Mouse (Mus musculus): Measurements from ENCODE around the gene Zan. TPM values are rescaled to one million over a fixed set of nuclear protein-coding genes. Genes with fewer than 3 reads are reported as not detected.
"Not testable (repeated sequence)": the region's sequence is repeated elsewhere in the genome, so short reads cannot be mapped to it uniquely, and the experiment has no call there.

Gene Zan
- polyA plus RNA-seq, 1 experiment from 2014 or later, result 0.05 TPM

GRCm38 (mm10) chr5:137455206-137455605 is 21.7 kb downstream of the Zan start:
- H3K27ac ChIP-seq, result no peak overlapping the region
- 0 out of 2 replicates have a peak, but pooled peaks cover 3% of the 10 kb centered on the region for H3K27me3 ChIP-seq

GRCm38 (mm10) chr5:137445536-137445935 is 31.3 kb downstream of the Zan start:
- Histone ChIP-seq H3K36me3 (no peaks in the 10 kb centered on the region), H3K4me3 (no peak overlapping the region), H3K4me2 (no peak overlapping the region), H3K9me3 (replicated peaks) (no peaks in the 10 kb centered on the region), H3K27ac (no peak overlapping the region), H3K4me1 (replicated peaks) (no peaks in the 10 kb centered on the region), H3K9ac (no peak overlapping the region), H3K27me3 (no peaks in the 10 kb centered on the region)
- ATAC-seq (replicated peaks; ENCODE audit: insufficient number of reproducible peaks, insufficient read depth, low FRiP score, low read depth), result no peak

More at GRCm38 (mm10) chr5:137455206-137455605, 21.7 kb downstream of the Zan start:
- WGBS, result 71% methylated on average over 6 of the region's 6 CpGs
- no peak overlapping the region for H3K4me3 ChIP-seq
- no peaks in the 10 kb centered on the region for H3K4me1 ChIP-seq (replicated peaks)
- H3K4me2 ChIP-seq, result no peak overlapping the region
- ATAC-seq (replicated peaks; ENCODE audit: insufficient number of reproducible peaks, insufficient read depth, low FRiP score, low read depth), result no peak
- H3K9me3 ChIP-seq (replicated peaks), result no peaks in the 10 kb centered on the region
- H3K36me3 ChIP-seq, result no peaks in the 10 kb centered on the region
- no peak overlapping the region for H3K9ac ChIP-seq

DNA sequence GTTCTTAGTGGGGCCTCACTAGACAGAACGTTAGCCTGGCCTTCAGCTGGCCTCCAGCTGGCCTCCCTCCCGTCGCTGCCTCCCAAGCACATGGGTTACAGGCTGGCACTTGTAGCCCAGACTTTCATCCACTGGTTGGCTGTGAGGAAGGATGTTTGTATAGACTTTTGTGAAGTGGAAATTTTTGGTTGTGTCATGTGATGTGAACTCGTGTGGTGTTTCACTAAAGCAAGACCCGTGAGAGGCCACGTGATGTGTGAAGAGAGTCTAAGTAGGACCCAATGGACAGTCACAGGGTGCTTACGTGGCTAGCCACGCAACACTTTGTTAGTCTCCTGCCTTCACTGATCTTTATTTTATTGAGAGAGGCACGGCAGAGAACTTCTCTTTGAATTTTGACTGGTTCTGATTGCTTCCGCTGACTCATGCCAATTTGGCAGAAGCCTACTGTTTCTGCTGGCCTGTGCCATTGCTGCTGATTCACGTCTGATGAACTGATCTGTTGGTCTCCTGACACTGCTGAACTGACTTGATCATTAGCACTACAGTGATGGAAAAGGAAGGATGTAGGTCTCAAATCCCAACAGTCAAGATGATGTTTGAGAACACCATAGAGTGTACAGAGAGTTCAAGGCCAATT is 36.5 kb downstream of the Zan start:
- H3K4me1 ChIP-seq (replicated peaks), result no peaks in the 10 kb centered on the region
- no peaks in the 10 kb centered on the region for H3K9me3 ChIP-seq (replicated peaks)
- 78% methylated on average over 11 of the region's 11 CpGs for WGBS
- no peaks in the 10 kb centered on the region for H3K27me3 ChIP-seq
- no peak overlapping the region for H3K4me2 ChIP-seq
- no peak overlapping the region for H3K4me3 ChIP-seq
- no peak overlapping the region for H3K27ac ChIP-seq
- no peak for ATAC-seq (replicated peaks; ENCODE audit: insufficient number of reproducible peaks, insufficient read depth, low FRiP score, low read depth)
- no peak overlapping the region for H3K9ac ChIP-seq
- H3K36me3 ChIP-seq, result no peaks in the 10 kb centered on the region

- Histone ChIP-seq H3K4me2 (no peak overlapping the region), H3K4me3 (no peak overlapping the region), H3K4me1 (replicated peaks) (no peaks in the 10 kb centered on the region), H3K27ac (no peak overlapping the region), H3K9me3 (replicated peaks) (no peaks in the 10 kb centered on the region), H3K36me3 (no peaks in the 10 kb centered on the region), H3K9ac (no peak overlapping the region), H3K27me3 (no peaks in the 10 kb centered on the region)
- no peak for ATAC-seq (replicated peaks; ENCODE audit: insufficient number of reproducible peaks, insufficient read depth, low FRiP score, low read depth)
- 38% methylated on average over 6 of the region's 6 CpGs for WGBS
These were observed 43.0 kb downstream of the Zan start for GRCm38 (mm10) chr5:137433889-137434288.

- not testable (repeated sequence) for H3K4me2 ChIP-seq; ATAC-seq (replicated peaks; ENCODE audit: insufficient number of reproducible peaks, insufficient read depth, low FRiP score, low read depth); H3K36me3 ChIP-seq; H3K9ac ChIP-seq; H3K4me3 ChIP-seq; H3K27me3 ChIP-seq; H3K9me3 ChIP-seq (replicated peaks); H3K4me1 ChIP-seq (replicated peaks); H3K27ac ChIP-seq
- 73% methylated on average over 4 of the region's 4 CpGs for WGBS
These were observed 46.5 kb downstream of the Zan start for GRCm38 (mm10) chr5:137430402-137430801.

GRCm38 (mm10) chr5:137425648-137426047 is 51.2 kb downstream of the Zan start:
- WGBS, result 55% methylated on average over 6 of the region's 6 CpGs
- no peak overlapping the region for H3K27ac ChIP-seq
- H3K4me3 ChIP-seq, result no peak overlapping the region
- H3K4me2 ChIP-seq, result no peak overlapping the region
- no peaks in the 10 kb centered on the region for H3K36me3 ChIP-seq
- no peaks in the 10 kb centered on the region for H3K27me3 ChIP-seq
- no peaks in the 10 kb centered on the region for H3K9me3 ChIP-seq (replicated peaks)
- H3K9ac ChIP-seq, result no peak overlapping the region
- no peaks in the 10 kb centered on the region for H3K4me1 ChIP-seq (replicated peaks)
- no peak for ATAC-seq (replicated peaks; ENCODE audit: insufficient number of reproducible peaks, insufficient read depth, low FRiP score, low read depth)

DNA sequence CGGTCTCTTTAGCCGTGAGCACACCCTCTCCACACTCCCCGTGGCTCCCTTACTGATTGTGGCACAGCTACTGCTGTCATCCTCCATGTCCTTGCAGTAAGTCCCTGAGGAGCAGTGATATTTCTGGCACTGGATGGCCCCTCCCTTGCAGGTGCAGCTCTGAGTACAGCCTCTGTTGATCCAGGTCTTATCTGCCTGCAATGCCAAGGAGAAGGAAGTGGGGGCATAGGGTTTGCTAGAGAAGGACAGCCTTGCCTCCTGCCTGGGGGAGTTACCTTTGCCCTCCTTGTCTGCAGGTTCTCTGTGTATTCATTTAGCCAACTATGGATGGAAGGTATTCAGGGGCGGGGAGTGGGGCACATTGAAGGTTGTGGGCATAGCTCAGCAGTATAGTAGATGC is 57.0 kb downstream of the Zan start:
- H3K27ac ChIP-seq, result no peak overlapping the region
- H3K36me3 ChIP-seq, result no peaks in the 10 kb centered on the region
- 57% methylated on average over 4 of the region's 4 CpGs for WGBS

DNA sequence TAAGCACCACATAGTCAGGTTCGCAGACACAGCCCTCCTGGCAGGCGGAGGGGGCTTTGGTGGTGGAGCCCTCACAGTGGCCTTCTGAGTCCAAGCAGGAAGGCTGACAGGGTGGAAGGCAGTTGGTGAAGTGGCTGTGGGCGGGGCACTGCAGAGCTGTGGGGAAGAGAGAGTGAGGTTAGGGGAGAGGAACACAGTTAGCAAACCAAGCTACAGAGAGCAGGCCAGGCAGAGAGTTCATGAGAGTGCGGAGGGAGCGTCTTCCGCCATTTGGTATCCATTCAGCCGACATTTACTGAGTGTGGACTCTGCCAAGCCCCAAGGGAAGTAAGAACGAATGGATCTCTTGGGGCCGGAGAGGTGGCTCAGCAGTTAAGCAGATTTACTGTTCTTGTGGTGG is 57.8 kb downstream of the Zan start:
- Histone ChIP-seq H3K27ac (no peak overlapping the region), H3K4me3 (no peak overlapping the region), H3K4me1 (replicated peaks) (no peaks in the 10 kb centered on the region), H3K9me3 (replicated peaks) (no peaks in the 10 kb centered on the region), H3K27me3 (no peaks in the 10 kb centered on the region), H3K36me3 (no peaks in the 10 kb centered on the region), H3K4me2 (no peak overlapping the region), H3K9ac (no peak overlapping the region)
- no peak for ATAC-seq (replicated peaks; ENCODE audit: insufficient number of reproducible peaks, insufficient read depth, low FRiP score, low read depth)
- WGBS, result 67% methylated on average over 9 of the region's 9 CpGs

More for the DNA sequence above, 57.0 kb downstream of the Zan start:
- H3K9ac ChIP-seq, result no peak overlapping the region
- no peak overlapping the region for H3K4me2 ChIP-seq
- no peak for ATAC-seq (replicated peaks; ENCODE audit: insufficient number of reproducible peaks, insufficient read depth, low FRiP score, low read depth)
- H3K9me3 ChIP-seq (replicated peaks), result no peaks in the 10 kb centered on the region
- H3K4me3 ChIP-seq, result no peak overlapping the region
- no peaks in the 10 kb centered on the region for H3K27me3 ChIP-seq
- H3K4me1 ChIP-seq (replicated peaks), result no peaks in the 10 kb centered on the region

GRCm38 (mm10) chr5:137414253-137414652 is 62.6 kb downstream of the Zan start:
- H3K9ac ChIP-seq, result no peak overlapping the region
- no peak for ATAC-seq (replicated peaks; ENCODE audit: insufficient number of reproducible peaks, insufficient read depth, low FRiP score, low read depth)
- WGBS, result 38% methylated on average over 5 of the region's 5 CpGs
- no peaks in the 10 kb centered on the region for H3K36me3 ChIP-seq
- H3K27ac ChIP-seq, result no peak overlapping the region
- H3K4me1 ChIP-seq (replicated peaks), result no peaks in the 10 kb centered on the region
- no peaks in the 10 kb centered on the region for H3K27me3 ChIP-seq
- H3K4me2 ChIP-seq, result no peak overlapping the region
- no peak overlapping the region for H3K4me3 ChIP-seq
- H3K9me3 ChIP-seq (replicated peaks), result no peaks in the 10 kb centered on the region

DNA sequence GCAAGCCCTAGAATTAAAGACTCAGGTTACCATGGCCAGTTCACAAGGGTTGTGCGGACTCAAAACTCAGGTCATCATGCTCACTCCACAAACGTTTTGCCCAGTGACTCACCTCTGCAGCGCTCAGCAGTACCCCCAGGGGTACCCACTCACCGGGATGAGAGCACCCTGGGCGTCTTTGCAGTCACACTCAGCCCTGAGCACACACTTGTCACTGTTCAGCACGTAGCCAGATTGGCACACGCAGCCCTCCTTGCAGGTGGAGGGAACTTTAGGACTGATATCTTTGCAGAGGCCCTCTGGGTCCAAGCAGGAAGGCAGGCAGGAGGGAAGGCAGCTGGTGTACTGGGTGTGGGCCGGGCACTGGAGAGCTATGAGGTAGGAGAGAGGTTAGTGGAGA is 65.6 kb downstream of the Zan start:
- Histone ChIP-seq H3K4me3 (no peak overlapping the region), H3K4me2 (no peak overlapping the region), H3K9ac (no peak overlapping the region), H3K27me3 (no peaks in the 10 kb centered on the region), H3K4me1 (replicated peaks) (peaks cover 5% of the 10 kb centered on the region; the same call in 1 of the 2 replicates), H3K9me3 (replicated peaks) (no peaks in the 10 kb centered on the region), H3K36me3 (no peaks in the 10 kb centered on the region), H3K27ac (no peak overlapping the region)
- WGBS, result 65% methylated on average over 8 of the region's 8 CpGs
- no peak for ATAC-seq (replicated peaks; ENCODE audit: insufficient number of reproducible peaks, insufficient read depth, low FRiP score, low read depth)

- H3K9me3 ChIP-seq (replicated peaks), result no peaks in the 10 kb centered on the region
- 87% methylated on average over 3 of the region's 3 CpGs for WGBS
- H3K27me3 ChIP-seq, result no peaks in the 10 kb centered on the region
- no peak overlapping the region for H3K27ac ChIP-seq
- no peak overlapping the region for H3K9ac ChIP-seq
- no peaks in the 10 kb centered on the region for H3K36me3 ChIP-seq
- peaks cover 5% of the 10 kb centered on the region; the same call in 1 of the 2 replicates for H3K4me1 ChIP-seq (replicated peaks)
- H3K4me2 ChIP-seq, result no peak overlapping the region
- no peak overlapping the region for H3K4me3 ChIP-seq
- no peak for ATAC-seq (replicated peaks; ENCODE audit: insufficient number of reproducible peaks, insufficient read depth, low FRiP score, low read depth)
These were observed 66.3 kb downstream of the Zan start for GRCm38 (mm10) chr5:137410549-137410948.

- ATAC-seq (replicated peaks; ENCODE audit: insufficient number of reproducible peaks, insufficient read depth, low FRiP score, low read depth), result no peak
- no peak overlapping the region for H3K9ac ChIP-seq
- whole genome bisulfite sequencing, result 60% methylated on average over 3 of the region's 3 CpGs
These were observed 66.8 kb downstream of the Zan start for GRCm38 (mm10) chr5:137410066-137410465.

More at GRCm38 (mm10) chr5:137410066-137410465, 66.8 kb downstream of the Zan start:
- Histone ChIP-seq H3K9me3 (replicated peaks) (no peaks in the 10 kb centered on the region), H3K4me1 (replicated peaks) (peaks cover 5% of the 10 kb centered on the region; the same call in 1 of the 2 replicates), H3K27me3 (no peaks in the 10 kb centered on the region), H3K36me3 (no peaks in the 10 kb centered on the region), H3K4me3 (no peak overlapping the region), H3K27ac (no peak overlapping the region), H3K4me2 (no peak overlapping the region)

All from heart, embryonic 15.5 days (tissue).